Mouse (Mus musculus): Measurements from ENCODE around the gene Ankrd44. TPM values are rescaled to one million over a fixed set of nuclear protein-coding genes. Genes with fewer than 3 reads are reported as not detected.

The Ankrd44 gene
- total RNA-seq, 2 experiments from 2014 or later = 19.7 to 21.7 TPM

DNA sequence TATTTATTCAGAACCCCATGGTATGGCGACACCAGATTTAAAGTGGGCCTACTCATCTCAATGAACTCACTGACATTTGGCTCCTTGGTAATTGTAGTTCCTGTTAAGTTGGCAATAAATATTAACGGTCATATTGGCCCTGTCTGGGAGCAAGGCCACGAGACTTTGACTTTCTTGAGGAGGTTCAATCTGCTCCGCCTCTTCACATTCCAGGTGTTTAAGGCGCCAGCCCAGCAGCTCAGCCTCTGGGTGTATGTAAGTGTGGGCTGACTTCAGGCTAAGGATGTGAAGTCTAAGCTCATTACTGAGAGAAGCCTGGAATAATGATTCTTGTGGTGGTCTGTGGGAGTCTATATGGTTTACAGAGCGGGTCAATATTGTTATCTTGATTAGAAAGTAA, 313.8 kb downstream of the Ankrd44 start:
- intact Hi-C loops (cut with DNase I) = no loop called here
- no peak for DNase-seq (ENCODE audit: low spot score in 2 of 2)

DNA sequence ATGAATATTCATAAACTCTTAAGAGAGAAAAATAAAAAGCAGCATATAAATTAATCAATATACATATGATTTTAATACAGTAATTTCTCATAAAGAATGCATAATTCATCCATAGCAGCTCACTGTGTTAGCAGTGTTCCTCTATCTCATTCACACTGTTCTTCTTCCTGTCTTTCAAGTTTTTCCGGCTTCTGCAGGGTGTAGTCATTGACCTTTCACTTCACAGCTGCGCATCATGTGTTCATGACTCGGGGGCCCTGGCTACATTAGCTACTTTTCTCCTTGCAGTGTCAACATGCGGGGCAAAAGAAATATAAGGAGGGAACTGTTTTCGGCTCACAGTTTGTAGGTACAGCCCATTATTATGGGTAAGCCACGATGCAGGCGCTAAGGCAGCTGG, 314.3 kb downstream of the Ankrd44 start:
- DNase-seq (ENCODE audit: low spot score in 2 of 2) = no peak
- intact Hi-C loops (cut with DNase I) = no loop called here

DNA sequence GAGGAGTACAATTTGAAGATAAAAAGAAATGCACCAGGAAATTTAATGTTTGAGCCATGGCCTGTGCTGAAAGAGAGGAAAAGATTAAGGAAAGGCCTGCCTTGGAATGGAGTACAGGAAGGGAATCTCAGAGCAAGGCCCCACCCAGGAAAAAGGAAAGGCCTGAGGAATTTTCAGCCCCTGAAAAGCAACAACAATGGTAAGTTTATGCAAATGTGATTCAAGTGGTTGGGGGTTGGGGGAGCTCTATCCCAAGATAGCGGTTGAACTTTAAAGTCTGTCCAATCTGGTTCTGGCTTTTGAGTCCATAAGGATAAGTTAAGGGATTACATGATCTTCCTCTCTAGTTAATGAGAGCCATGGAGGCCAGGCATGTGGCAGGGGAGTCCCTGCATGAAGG, 319.3 kb downstream of the Ankrd44 start:
- intact Hi-C loops (cut with DNase I) = no loop called here

DNA sequence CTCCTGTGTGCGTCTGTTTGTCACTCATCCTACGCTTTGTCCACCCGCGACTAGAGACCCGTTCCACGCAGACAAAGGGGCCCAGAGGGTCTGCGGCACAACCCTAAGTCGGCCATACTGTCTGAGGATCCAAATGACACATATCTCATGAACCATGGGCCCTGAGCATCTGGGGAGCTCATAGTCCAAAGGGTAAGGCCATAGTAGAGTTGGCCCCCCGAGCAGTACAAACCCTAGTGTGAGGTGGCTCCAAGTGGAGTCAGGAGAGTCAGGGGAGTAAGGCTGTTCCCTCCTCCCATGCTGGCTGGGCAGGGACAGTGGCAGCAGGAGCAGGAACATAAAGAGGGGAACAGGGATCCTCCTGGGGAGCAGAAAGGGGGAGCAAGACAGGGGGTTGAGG, 324.5 kb downstream of the Ankrd44 start:
- no peak for DNase-seq (ENCODE audit: low spot score in 2 of 2)
- intact Hi-C loops (cut with DNase I) = no loop called here

More for the DNA sequence above, 319.3 kb downstream of the Ankrd44 start:
- DNase-seq (ENCODE audit: low spot score in 2 of 2) = no peak

- no peak for DNase-seq (ENCODE audit: low spot score in 2 of 2)
- intact Hi-C loops (cut with DNase I) = no loop called here
These were observed 325.9 kb downstream of the Ankrd44 start for GRCm38 (mm10) chr1:54600275-54600674.

DNA sequence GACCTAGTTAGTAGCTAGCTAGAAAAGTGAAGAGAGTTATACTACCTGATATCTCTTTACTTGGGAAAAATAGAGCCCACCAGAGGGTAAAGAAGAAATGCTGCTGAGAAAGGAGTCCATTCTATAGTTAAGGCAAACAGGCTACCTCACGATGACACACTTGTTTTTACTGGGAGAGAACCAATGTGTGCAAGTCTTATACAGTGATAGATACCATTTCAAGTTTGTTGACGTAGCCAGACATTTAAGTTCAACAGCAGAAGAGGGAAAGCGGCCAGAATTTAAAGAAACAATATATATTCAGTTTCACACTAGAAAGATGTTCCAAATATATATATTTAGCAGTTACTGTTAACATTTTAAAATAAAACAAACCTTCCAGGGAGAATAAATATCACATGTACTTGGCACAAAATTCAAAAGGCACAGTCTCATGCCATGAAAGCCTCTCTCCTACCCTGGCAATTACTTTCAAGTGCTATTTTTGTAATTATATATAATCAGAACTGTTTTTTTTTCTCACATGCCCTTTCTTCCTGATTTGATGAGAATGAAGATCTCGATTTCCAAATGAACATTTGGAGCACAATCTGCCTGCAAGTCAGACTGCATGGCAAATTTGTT, 328.5 kb downstream of the Ankrd44 start:
- intact Hi-C loops (cut with DNase I) = loop anchor here (10.0 kb wide), 1 partner anchor 227 kb away; no protein-coding TSS in a partner anchor
- DNase-seq (ENCODE audit: low spot score in 2 of 2) = no peak

GRCm38 (mm10) chr1:54596151-54596550, 330.0 kb downstream of the Ankrd44 start:
- intact Hi-C loops (cut with DNase I) = loop anchor here (10.0 kb wide), 1 partner anchor 229 kb away; no protein-coding TSS in a partner anchor

More at GRCm38 (mm10) chr1:54596151-54596550, 330.0 kb downstream of the Ankrd44 start:
- no peak for DNase-seq (ENCODE audit: low spot score in 2 of 2)

Small RNA genes within 50 kb of the gene (microRNA-seq; reads per million reads assigned to microRNA genes)
- not detected for gene Gm24053

Other genes with a start within 250 kb of the Ankrd44 start
- 100 to 1,000 TPM; 131 to 167 TPM for gene Sf3b1, start 101.1 kb upstream of the Ankrd44 start, total RNA-seq (2021)
- 10 to 100 TPM; 31.8 to 36.1 TPM for gene Coq10b, start 126.4 kb upstream of the Ankrd44 start, total RNA-seq (2021)
- gene Hspe1, start 161.7 kb upstream of the Ankrd44 start, total RNA-seq (2021) = 10 to 100 TPM; 81.2 to 91.0 TPM
- gene Hspd1, start 161.9 kb upstream of the Ankrd44 start, total RNA-seq (2021) = 100 to 1,000 TPM; 150 to 161 TPM
- gene Mob4, start 204.8 kb upstream of the Ankrd44 start, total RNA-seq (2021) = 10 to 100 TPM; 51.0 to 54.8 TPM

Measured in left cerebral cortex, postnatal 36 days (tissue).